Mouse (Mus musculus): Measurements from ENCODE around the gene Tnfrsf14. TPM values are rescaled to one million over a fixed set of nuclear protein-coding genes. Genes with fewer than 3 reads are reported as not detected.

Tnfrsf14 gene
- total and polyA plus RNA-seq, 3 experiments = 6.1 to 18.8 (median 7.0) TPM

DNA sequence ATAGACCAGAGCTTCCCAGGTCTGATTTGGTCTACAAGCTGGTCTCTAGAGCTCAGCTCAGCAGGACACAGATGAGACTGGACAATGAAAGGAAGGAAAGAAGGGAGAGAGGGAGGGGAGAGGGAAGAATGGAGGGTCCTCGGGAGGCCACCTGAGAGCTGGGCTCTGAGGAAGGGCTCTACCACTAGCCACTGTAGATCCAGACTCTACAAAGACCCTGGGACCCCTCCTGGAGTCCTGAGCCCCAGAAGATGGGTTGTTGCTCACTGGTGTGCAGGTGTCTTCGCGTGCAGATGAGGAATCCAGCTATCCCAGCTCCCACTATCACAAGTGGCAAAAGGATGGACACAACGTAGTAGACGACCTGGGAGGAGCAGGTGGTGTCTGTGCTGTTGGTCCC lies 5.4 kb downstream of the Tnfrsf14 start:
- no peak for TF ChIP-seq EP300 (IDR thresholded peaks at IDR 0.05; ENCODE audit: insufficient read depth, low read depth, low read length)
- H3K27me3 ChIP-seq (ENCODE audit: control insufficient read depth, insufficient read depth, low read length) = no peaks in the 10 kb centered on the region
- WGBS = 72% methylated on average over 5 of the region's 5 CpGs

DNA sequence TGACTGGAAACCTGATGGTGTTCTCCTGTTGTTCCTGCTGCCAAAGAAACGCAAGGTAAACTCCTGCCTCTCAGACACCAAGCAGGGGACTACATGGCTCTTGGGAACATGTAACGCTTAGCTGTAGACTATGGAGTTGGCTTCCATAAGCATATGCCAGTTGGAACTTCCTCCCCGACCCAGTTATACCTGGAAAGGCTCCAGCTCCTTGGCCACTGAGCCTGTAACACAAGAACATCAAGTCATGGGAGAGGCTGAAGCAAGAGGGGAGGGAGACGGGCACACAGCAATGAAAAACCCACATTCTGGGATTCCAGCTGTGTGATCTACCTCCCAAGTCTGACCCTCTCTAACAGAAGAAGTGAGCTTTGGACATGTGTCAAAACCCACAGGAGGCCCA lies 6.1 kb downstream of the Tnfrsf14 start:
- 77% methylated on average over 4 of the region's 4 CpGs for WGBS
- DNase-seq = no peak
- no peak for TF ChIP-seq EP300 (IDR thresholded peaks at IDR 0.05; ENCODE audit: insufficient read depth, low read depth, low read length)
- no peak for TF ChIP-seq POLR2A (IDR thresholded peaks at IDR 0.05; ENCODE audit: insufficient read depth, low read depth, low read length)
- no peak for TF ChIP-seq CTCF (IDR thresholded peaks at IDR 0.05)
- Histone ChIP-seq H3K27ac (no peak overlapping the region), H3K27me3 (ENCODE audit: control insufficient read depth, insufficient read depth, low read length) (no peaks in the 10 kb centered on the region), H3K9ac (ENCODE audit: low read depth, low read length) (no peak overlapping the region), H3K79me2 (replicated peaks; ENCODE audit: control insufficient read depth, insufficient read depth, low read length) (no peaks in the 10 kb centered on the region), H3K4me3 (no peak overlapping the region), H3K4me1 (ENCODE audit: control insufficient read depth, insufficient read depth, low read length) (peaks cover 4% of the 10 kb centered on the region), H3K36me3 (ENCODE audit: control insufficient read depth, insufficient read depth, low read length) (no peaks in the 10 kb centered on the region)
- intact Hi-C loops (cut with DNase I) = no loop called here

More for the DNA sequence above, 5.4 kb downstream of the Tnfrsf14 start:
- H3K36me3 ChIP-seq (ENCODE audit: control insufficient read depth, insufficient read depth, low read length) = no peaks in the 10 kb centered on the region
- intact Hi-C loops (cut with DNase I) = no loop called here
- H3K9ac ChIP-seq (ENCODE audit: low read depth, low read length) = no peak overlapping the region
- peaks cover 4% of the 10 kb centered on the region for H3K4me1 ChIP-seq (ENCODE audit: control insufficient read depth, insufficient read depth, low read length)
- H3K27ac ChIP-seq = no peak overlapping the region
- DNase-seq = no peak
- H3K79me2 ChIP-seq (replicated peaks; ENCODE audit: control insufficient read depth, insufficient read depth, low read length) = no peaks in the 10 kb centered on the region
- no peak overlapping the region for H3K4me3 ChIP-seq

DNA sequence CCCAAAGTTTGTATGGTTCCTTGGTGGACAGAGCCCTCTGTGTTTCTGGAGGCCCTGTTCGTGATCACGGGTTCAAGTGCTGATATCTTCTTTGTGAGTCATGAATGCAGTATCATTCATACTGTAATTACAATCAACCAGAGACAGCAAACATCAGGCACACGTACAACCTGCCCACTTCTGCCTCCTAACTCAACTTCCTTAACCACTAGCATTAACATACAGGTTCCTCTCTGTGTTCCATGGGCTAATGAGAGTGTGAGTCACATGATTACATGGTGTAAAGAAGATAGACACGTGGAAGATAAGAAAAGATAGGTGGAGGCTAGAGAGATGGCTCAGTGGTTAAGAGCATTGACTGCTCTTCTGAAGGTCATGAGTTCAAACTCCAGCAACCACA lies 11.7 kb downstream of the Tnfrsf14 start:
- Histone ChIP-seq H3K36me3 (ENCODE audit: control insufficient read depth, insufficient read depth, low read length) (no peaks in the 10 kb centered on the region), H3K27me3 (ENCODE audit: control insufficient read depth, insufficient read depth, low read length) (no peaks in the 10 kb centered on the region), H3K9ac (ENCODE audit: low read depth, low read length) (no peak overlapping the region), H3K27ac (no peak overlapping the region), H3K79me2 (replicated peaks; ENCODE audit: control insufficient read depth, insufficient read depth, low read length) (no peaks in the 10 kb centered on the region), H3K4me1 (ENCODE audit: control insufficient read depth, insufficient read depth, low read length) (no peaks in the 10 kb centered on the region), H3K4me3 (no peak overlapping the region)
- no peak for DNase-seq
- TF ChIP-seq EP300 (IDR thresholded peaks at IDR 0.05; ENCODE audit: insufficient read depth, low read depth, low read length) (no peak), CTCF (IDR thresholded peaks at IDR 0.05) (no peak), POLR2A (IDR thresholded peaks at IDR 0.05; ENCODE audit: insufficient read depth, low read depth, low read length) (no peak)
- intact Hi-C loops (cut with DNase I) = no loop called here
- WGBS = 73% methylated on average over 4 of the region's 4 CpGs

GRCm38 (mm10) chr4:154915286-154915685 lies 13.1 kb downstream of the Tnfrsf14 start:
- no peaks in the 10 kb centered on the region for H3K27me3 ChIP-seq (ENCODE audit: control insufficient read depth, insufficient read depth, low read length)
- no peaks in the 10 kb centered on the region for H3K36me3 ChIP-seq (ENCODE audit: control insufficient read depth, insufficient read depth, low read length)
- TF ChIP-seq EP300 (IDR thresholded peaks at IDR 0.05; ENCODE audit: insufficient read depth, low read depth, low read length) (no peak), CTCF (IDR thresholded peaks at IDR 0.05) (no peak), POLR2A (IDR thresholded peaks at IDR 0.05; ENCODE audit: insufficient read depth, low read depth, low read length) (no peak)
- H3K27ac ChIP-seq = no peak overlapping the region
- no peaks in the 10 kb centered on the region for H3K4me1 ChIP-seq (ENCODE audit: control insufficient read depth, insufficient read depth, low read length)
- H3K4me3 ChIP-seq = no peak overlapping the region
- no peaks in the 10 kb centered on the region for H3K79me2 ChIP-seq (replicated peaks; ENCODE audit: control insufficient read depth, insufficient read depth, low read length)
- intact Hi-C loops (cut with DNase I) = no loop called here
- WGBS = 44% methylated on average over 10 of the region's 10 CpGs
- H3K9ac ChIP-seq (ENCODE audit: low read depth, low read length) = no peak overlapping the region
- no peak for DNase-seq

DNA sequence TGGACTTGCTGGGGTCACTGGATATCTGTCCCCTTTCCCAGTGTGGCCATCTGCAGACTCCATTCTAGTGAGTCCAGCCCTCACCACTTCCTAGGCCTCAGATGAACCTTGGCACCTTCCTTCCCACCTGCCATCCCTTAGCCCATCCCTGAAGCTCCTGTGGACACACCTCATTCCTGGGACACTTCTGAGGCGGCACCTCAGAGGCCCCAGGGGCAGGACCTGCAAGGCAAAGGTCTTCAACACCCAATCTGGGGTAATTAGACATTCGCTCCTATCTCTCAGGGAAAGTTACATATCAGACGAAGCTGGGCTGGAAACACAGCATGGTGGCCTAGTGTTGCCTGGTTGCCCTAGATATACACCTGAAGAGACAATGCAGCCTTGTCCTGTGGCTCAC lies 13.7 kb downstream of the Tnfrsf14 start:
- Histone ChIP-seq H3K4me1 (ENCODE audit: control insufficient read depth, insufficient read depth, low read length) (no peaks in the 10 kb centered on the region), H3K79me2 (replicated peaks; ENCODE audit: control insufficient read depth, insufficient read depth, low read length) (no peaks in the 10 kb centered on the region), H3K4me3 (no peak overlapping the region), H3K27me3 (ENCODE audit: control insufficient read depth, insufficient read depth, low read length) (no peaks in the 10 kb centered on the region), H3K36me3 (ENCODE audit: control insufficient read depth, insufficient read depth, low read length) (no peaks in the 10 kb centered on the region), H3K9ac (ENCODE audit: low read depth, low read length) (no peak overlapping the region), H3K27ac (no peak overlapping the region)
- TF ChIP-seq EP300 (IDR thresholded peaks at IDR 0.05; ENCODE audit: insufficient read depth, low read depth, low read length) (no peak), CTCF (IDR thresholded peaks at IDR 0.05) (no peak), POLR2A (IDR thresholded peaks at IDR 0.05; ENCODE audit: insufficient read depth, low read depth, low read length) (no peak)
- DNase-seq = no peak
- WGBS = 88% methylated on average over 3 of the region's 3 CpGs
- intact Hi-C loops (cut with DNase I) = no loop called here

- no peaks in the 10 kb centered on the region for H3K36me3 ChIP-seq (ENCODE audit: control insufficient read depth, insufficient read depth, low read length)
- H3K27me3 ChIP-seq (ENCODE audit: control insufficient read depth, insufficient read depth, low read length) = no peaks in the 10 kb centered on the region
- H3K27ac ChIP-seq = no peak overlapping the region
- no peak for DNase-seq
- 98% methylated on average over 4 of the region's 4 CpGs for WGBS
- no peaks in the 10 kb centered on the region for H3K79me2 ChIP-seq (replicated peaks; ENCODE audit: control insufficient read depth, insufficient read depth, low read length)
- H3K4me1 ChIP-seq (ENCODE audit: control insufficient read depth, insufficient read depth, low read length) = no peaks in the 10 kb centered on the region
- TF ChIP-seq EP300 (IDR thresholded peaks at IDR 0.05; ENCODE audit: insufficient read depth, low read depth, low read length) = no peak
- no peak for TF ChIP-seq CTCF (IDR thresholded peaks at IDR 0.05)
- TF ChIP-seq POLR2A (IDR thresholded peaks at IDR 0.05; ENCODE audit: insufficient read depth, low read depth, low read length) = no peak
- H3K9ac ChIP-seq (ENCODE audit: low read depth, low read length) = no peak overlapping the region
- intact Hi-C loops (cut with DNase I) = no loop called here
- H3K4me3 ChIP-seq = no peak overlapping the region
Measured at GRCm38 (mm10) chr4:154914252-154914651, 14.1 kb downstream of the Tnfrsf14 start.
